Mouse (Mus musculus) macrophage (primary cell): ENCODE data around the gene Sytl3. TPM values are rescaled to one million over a fixed set of nuclear protein-coding genes. Genes with fewer than 3 reads are reported as not detected.

ENCODE experiments used
- H3K27ac ChIP-seq: fragments of 350-480 bp; formaldehyde crosslinking; 2 replicates; pipeline ENCODE4 v1.9.0; 2021
- H3K36me3 ChIP-seq: fragments of 350-480 bp; formaldehyde crosslinking; 2 replicates; pipeline ENCODE4 v1.9.0; 2021; ENCODE audit errors: inconsistent target
- H3K4me3 ChIP-seq: fragments of 350-480 bp; formaldehyde crosslinking; 2 replicates; pipeline ENCODE4 v1.9.0; 2021; ENCODE audit errors: inconsistent target
- H3K79me2 ChIP-seq: fragments of 350-480 bp; formaldehyde crosslinking; 2 replicates; pipeline ENCODE4 v1.9.0; 2021; ENCODE audit errors: inconsistent target
- WGBS: methylation state at CpG from one replicate; pipeline ENCODE4 v1.1.7; 2026; ENCODE audit warnings: inconsistent platforms; ENCODE audit not compliant: missing documents; 5-methylcytosine and 5-hydroxymethylcytosine counted together
- polyA plus RNA-seq: library from polyadenylated mRNA; stranded (reverse); fragments of 250-400 nt; gene quantifications from 3 replicates; pipeline ENCODE4 v1.2.4, GENCODE M21; 2018; ENCODE audit warnings: inconsistent platforms

The Sytl3 gene
- polyA plus RNA-seq, 1 experiment from 2014 or later = 0.23 TPM

DNA sequence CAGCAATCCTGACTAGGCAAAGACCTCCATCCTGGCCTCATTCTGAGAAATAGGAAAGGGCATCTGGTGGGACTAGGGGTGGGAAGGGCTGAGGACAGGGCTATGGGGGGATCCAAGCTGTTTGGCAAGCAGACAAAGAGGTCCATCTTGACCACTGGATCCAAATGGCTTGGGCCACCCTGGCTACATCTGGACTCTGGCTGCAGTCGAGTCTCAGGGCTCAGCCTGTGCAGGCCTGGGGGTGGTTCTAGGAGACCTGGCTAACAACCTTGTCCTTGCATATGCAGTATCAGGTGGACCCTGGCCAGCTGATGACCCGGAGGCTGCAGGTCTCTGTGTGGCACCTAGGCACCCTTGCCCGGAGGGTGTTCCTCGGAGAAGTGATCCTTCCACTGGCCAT is 73.8 kb downstream of the Sytl3 start:
- no peak overlapping the region for H3K4me3 ChIP-seq
- H3K27ac ChIP-seq = no peak overlapping the region
- no peaks in the 10 kb centered on the region for H3K79me2 ChIP-seq
- WGBS = 94% methylated on average over 4 of the region's 4 CpGs
- no peaks in the 10 kb centered on the region for H3K36me3 ChIP-seq

DNA sequence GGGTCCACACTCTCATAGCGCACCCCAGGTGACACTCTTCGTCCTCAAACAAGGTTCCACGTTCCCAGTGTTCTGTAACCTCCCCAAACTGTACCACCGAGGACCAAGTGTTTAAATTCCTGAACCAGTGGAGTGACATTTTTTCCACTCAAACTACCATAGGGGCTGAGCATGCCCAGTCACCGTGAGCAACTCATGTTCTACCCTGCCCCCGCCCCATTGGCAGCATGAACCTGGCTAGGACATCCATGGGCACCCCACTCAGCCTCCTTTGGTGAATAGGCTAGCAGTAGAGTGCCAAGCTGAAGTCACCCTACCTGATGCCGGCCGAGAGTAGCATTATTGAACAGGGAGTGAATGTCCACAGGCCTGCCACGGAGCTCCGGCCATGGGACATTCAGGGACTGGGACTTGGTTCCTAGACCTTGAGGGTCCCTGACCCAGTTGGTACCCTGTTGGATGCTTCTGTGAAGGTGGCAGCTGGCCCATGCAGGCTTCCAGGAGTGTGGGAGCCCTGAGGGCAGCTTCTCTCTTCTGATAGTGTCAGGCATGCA is 74.5 kb downstream of the Sytl3 start:
- Histone ChIP-seq H3K27ac (no peak overlapping the region), H3K36me3 (no peaks in the 10 kb centered on the region; the same call in 1 of the 2 replicates), H3K4me3 (no peak overlapping the region), H3K79me2 (no peaks in the 10 kb centered on the region)
- 93% methylated on average over 10 of the region's 10 CpGs for WGBS

DNA sequence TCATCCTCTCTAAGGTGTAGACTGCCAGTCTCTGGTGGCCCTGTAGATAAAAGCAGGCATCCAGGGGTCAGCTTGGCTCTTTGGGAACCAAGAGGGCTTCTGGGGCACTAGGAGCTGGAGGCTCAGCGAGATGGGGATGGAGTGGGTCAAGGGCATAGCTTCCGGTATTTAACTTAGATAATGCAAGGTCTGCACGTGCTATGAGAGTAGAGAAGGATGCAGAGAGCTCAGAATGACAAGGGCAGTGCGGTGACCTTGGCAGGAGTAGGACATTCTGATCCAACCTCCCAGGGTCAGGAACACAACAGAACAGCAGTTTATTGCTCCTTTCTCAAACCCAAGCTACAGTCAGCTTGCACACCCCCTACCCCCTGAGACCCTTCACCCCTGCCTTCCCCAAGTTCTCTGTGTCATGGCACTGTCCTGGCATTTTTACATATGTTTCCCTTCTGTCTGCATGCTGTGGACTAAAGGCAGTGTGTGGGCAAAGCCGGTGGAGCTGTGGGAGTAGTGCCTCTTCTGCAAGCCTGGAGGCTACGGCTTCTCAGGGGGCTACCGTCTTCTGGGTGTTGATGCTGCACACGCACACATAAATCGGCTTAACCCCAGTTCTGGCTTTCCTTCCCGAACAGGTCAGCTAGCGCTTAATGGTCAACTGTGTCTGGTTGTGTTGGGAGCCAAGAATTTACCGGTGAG is 76.0 kb downstream of the Sytl3 start:
- Histone ChIP-seq H3K27ac (no peak overlapping the region), H3K4me3 (no peak overlapping the region), H3K36me3 (peaks cover 7% of the 10 kb centered on the region; the same call in 1 of the 2 replicates), H3K79me2 (no peaks in the 10 kb centered on the region)
- 96% methylated on average over 12 of the region's 12 CpGs for WGBS

DNA sequence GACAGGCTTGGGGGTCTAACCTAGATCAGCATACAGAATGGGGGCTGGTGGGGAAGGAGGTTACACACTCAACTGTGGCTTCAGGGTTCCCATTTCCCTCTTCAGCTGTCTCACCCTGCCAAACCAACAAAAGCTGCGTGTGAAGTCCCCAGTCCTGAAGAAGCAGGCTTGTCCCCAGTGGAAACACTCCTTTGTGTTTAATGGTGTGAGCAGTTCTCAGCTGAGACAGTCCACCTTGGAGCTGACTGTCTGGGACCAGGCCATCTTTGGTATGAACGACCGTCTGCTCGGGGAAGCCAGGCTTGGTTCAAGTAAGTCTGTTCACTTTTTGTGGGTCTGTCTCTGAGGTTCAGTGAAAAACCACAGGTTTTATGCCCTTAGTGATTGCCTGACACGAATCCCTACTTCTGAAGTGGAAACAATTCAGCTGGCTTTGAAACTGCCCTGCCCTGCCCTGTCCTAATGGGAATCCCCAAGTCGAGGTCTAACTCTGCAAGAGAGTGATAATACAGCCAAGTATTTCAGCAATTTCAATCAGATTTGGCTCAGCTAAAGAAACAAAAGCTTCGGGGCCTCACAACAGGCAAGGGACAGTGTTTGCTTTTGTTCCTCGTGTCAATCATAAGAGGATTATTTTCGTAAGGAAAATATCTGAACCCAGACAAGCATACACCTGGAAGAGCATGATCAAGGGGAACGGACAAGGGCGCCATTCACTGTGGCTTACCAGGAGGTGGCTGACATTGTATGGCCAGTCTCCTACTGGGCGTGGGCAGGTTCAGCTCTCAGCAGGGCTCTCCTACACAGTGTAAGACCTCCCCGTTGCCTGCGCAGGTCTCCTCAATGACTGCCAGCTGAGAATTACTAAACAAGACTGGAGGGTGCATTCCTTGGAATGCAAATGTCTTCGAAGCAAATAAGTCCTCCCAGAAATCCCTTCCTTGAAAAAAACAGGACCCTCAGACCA is 77.7 kb downstream of the Sytl3 start:
- WGBS = 73% methylated on average over 15 of the region's 15 CpGs
- peaks cover 13% of the 10 kb centered on the region; the same call in 1 of the 2 replicates for H3K36me3 ChIP-seq

DNA sequence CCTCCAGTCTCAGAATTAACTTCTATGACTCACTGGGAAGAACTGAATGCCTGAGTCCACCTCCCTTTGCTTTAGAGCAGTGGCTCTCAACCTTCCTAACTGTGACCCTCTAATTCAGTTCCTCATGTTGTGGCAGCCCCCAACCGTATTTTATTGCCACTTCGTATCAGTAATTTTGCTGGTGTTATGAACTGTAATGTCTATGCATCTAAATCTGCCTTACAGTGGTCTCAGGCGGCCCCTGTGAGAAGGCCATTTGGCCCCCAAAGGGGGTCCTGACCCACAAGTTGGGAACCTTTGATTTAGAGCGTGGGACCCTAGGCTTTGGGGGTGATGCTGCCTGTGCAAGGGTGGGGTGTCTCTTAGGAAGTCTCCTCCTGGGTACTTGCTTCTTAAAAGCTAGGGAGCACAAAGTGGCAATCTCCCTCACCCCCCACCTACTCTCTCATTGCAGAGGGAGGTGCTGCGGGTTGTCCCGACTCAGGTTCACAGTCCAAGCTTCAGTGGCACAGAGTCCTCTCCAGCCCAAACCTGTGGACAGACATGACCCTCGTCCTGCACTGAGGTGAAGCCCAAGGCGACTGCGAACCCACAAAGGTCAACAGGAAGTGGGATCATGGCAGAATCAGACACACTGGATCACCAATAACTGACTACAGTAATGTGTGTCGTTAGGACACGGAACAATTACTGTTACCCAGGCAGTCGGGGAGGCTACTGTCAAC is 78.5 kb downstream of the Sytl3 start:
- 93% methylated on average over 12 of the region's 12 CpGs for WGBS
- Histone ChIP-seq H3K4me3 (no peak overlapping the region), H3K27ac (no peak overlapping the region), H3K36me3 (peaks cover 13% of the 10 kb centered on the region; the same call in 1 of the 2 replicates), H3K79me2 (no peaks in the 10 kb centered on the region)

More for the DNA sequence above, 77.7 kb downstream of the Sytl3 start:
- no peaks in the 10 kb centered on the region for H3K79me2 ChIP-seq
- H3K27ac ChIP-seq = no peak overlapping the region
- H3K4me3 ChIP-seq = no peak overlapping the region

DNA sequence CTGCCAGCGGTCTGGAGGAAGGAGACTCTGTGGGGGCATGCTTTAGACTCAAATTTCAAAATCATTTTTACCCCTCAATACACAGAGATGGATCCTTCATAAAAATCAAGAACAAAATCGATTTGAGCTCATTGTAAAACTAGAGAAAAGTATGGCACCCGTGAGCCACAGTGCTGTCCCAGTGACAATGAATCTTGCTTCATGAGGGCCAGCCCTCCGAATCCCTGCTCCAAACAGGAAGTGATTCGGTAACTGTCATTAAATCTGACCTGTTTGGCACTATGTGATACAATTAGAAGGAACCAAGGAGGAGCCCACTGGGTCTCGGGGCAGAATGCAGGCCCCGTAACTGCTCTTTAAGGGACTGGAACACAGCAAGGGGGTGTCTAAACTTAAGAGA is 79.9 kb downstream of the Sytl3 start:
- Histone ChIP-seq H3K27ac (no peak overlapping the region), H3K36me3 (peaks cover 13% of the 10 kb centered on the region; the same call in 1 of the 2 replicates), H3K4me3 (no peak overlapping the region), H3K79me2 (no peaks in the 10 kb centered on the region)
- WGBS = 82% methylated on average over 7 of the region's 7 CpGs

DNA sequence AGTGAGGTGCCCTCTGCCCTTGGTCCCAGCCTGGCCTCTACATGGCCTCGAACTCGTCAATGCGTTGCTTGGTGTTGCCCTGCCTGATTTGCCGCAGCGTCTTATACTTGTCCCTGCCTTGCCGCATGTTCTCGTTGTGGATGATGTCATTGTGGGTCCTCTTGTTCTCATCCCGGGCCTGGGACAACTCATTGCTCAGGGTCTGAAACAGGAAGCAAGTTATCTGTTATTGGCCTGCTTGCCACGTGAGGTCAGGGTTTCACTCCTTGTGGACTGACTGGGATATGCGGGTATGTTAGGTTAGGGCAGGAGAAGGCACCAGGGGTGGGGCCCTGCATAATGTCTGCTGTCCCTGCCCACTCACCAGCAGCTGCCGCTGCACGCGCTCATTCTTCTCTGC is 80.4 kb downstream of the Sytl3 start:
- H3K79me2 ChIP-seq = no peaks in the 10 kb centered on the region
- H3K4me3 ChIP-seq = no peak overlapping the region
- 84% methylated on average over 13 of the region's 13 CpGs for WGBS
- H3K36me3 ChIP-seq = peaks cover 13% of the 10 kb centered on the region; the same call in 1 of the 2 replicates
- H3K27ac ChIP-seq = no peak overlapping the region

DNA sequence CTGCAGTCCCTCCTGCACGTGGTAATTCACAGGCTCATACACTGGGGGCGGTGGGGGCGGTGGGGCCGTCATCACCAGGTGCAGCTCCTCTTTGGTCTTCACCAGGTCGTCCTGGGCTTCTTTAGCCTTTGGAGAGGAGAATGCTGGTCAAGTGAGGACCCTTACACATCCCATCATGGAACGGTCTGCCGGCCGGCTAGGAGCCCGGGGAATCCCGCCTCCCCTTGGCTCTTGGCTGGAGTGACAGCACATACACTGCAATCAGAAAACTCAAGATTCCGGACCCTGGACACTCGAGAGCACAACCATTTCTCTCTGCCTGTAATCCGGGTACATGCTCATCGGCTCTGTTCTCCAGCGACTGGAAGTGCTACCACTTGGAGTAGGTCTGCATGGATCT is 80.9 kb downstream of the Sytl3 start:
- 91% methylated on average over 15 of the region's 15 CpGs for WGBS
- H3K27ac ChIP-seq = no peak overlapping the region
- H3K36me3 ChIP-seq = peaks cover 13% of the 10 kb centered on the region; the same call in 1 of the 2 replicates
- H3K4me3 ChIP-seq = no peak overlapping the region
- no peaks in the 10 kb centered on the region for H3K79me2 ChIP-seq

DNA sequence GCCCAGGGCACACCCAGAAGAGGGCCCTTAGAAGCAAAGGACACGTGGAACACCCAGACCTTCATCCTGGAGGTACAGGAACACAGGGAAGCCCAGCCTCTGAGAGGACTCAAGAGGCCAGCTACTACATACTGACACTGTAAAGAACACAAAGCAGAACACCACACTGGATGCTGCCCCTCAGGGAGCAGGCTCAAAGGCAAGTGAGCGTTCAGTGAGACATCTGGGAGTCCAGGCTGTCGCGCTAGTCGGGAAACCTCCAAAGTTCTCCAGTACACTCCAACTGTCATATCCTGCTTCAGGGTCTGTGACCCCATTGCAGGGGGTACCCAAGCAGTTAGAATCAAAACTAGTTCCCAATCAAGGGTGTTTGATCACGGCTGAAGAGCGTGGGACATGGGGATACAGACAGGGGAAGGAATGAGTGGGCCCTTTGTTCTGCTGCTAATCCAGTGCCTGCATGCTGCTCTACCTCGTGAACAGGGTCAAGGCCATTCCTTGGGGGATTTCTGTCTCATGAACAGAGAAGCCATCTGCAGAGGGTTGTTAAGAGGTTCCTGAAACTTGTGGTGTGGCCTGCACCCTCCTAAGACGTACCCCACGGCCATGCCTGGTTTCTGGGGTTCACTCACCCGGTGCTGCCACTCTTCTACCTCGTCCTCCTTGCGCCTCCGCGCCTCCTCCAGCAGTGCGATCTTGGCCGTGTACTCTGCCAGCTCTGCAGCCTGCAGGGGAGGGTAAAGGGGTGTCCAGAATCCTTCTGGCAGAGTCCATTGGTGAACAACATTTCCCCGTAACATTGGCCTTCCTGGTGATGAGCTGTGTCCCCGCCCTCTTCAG is 81.7 kb downstream of the Sytl3 start:
- Histone ChIP-seq H3K36me3 (peaks cover 13% of the 10 kb centered on the region; the same call in 1 of the 2 replicates), H3K79me2 (no peaks in the 10 kb centered on the region), H3K4me3 (no peak overlapping the region), H3K27ac (no peak overlapping the region)
- 96% methylated on average over 19 of the region's 19 CpGs for WGBS

DNA sequence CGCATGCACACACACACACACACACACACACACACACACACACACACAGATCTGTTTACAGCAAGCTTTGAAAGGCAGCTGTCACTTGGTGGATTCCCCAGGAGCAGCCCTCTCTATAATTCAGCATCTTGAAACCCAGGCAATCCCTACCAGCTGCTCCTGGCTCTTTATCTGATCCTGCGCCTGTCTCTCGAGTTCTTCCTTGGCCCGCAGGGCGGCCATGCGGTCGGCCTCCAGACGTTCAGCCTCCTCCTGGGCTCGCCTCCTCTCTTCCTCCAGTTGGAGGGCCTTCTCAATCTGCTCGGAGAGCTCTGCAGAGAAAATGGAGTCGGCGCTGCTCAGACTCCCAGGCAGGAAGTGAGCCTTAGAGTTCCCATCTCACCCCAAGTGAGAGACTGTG is 82.4 kb downstream of the Sytl3 start:
- Histone ChIP-seq H3K79me2 (no peaks in the 10 kb centered on the region), H3K27ac (no peak overlapping the region), H3K4me3 (no peak overlapping the region), H3K36me3 (peaks cover 13% of the 10 kb centered on the region; the same call in 1 of the 2 replicates)
- WGBS = 93% methylated on average over 12 of the region's 12 CpGs

DNA sequence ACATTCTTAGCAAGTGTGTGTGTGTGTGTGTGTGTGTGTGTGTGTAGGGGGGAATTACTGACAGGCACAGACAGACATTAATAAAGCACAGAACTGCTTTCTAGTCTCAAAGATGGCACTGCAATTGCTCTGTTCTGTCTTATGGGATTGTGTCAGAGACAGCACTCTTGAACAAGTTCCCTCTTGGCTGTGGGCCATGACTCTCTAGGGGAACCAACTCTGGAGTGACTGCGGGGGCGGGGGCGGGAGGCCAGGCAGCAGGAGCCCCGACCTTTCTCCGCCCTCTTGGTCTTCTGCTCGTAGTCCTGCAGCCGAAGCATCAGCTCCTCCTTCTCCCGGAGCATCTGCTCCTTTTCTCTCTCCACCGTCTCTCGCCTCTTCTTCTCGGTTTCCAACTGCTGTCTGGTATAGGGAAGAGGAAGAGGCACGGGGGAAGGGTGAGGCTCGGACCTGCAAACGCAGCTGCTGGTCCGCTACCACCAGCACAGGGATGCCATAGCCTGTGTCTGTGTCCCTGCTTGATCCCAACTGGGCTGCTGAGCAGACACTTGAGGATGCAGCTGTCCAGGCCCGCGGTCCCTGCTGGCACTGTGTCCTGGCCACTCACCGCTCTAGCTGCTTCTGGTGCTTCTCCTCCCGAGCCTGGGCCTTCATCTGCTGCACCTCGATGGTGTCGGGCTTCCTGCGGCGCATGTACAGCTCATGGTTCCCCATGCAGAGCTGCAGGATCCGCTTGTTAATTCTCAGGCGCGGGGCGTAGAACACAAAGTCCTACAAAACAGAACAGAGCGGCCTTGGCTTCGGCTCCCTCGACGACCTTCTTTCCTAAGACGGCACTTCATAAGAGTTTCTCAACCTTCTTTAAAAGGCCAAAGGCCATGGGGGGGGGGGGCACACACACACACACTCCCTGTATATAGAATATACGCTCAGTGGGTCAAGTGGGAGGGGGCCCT is 83.5 kb downstream of the Sytl3 start:
- peaks cover 13% of the 10 kb centered on the region; the same call in 1 of the 2 replicates for H3K36me3 ChIP-seq
- WGBS = 52% methylated on average over 33 of the region's 33 CpGs
- no peak overlapping the region for H3K4me3 ChIP-seq
- H3K79me2 ChIP-seq = no peaks in the 10 kb centered on the region
- H3K27ac ChIP-seq = no peak overlapping the region

DNA sequence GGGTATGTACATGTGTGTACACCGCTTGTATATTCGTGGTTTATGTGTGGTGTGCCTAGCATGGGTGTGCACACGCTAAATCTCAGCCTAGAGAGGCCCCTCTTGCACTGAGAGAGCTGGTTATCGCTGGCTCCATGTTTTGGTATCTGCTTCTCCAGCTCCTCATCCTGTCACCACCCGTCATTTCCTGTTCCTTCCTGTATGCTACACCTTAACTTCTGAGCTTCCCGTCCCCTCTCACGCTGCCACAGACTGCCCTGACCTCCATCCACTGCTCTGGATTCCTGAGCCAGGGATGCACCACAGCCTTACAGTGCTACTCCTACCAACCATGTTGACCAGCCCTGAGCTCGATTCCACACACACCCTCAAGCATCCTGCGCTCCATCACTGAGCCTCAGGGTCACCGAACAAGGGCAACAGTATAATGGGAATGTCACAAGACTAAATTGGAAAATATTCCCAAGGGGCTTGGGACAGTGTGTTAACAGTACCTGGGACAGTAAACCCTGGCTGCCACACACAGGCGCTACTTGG is 84.2 kb downstream of the Sytl3 start:
- no peak overlapping the region for H3K27ac ChIP-seq

More for the DNA sequence above, 84.2 kb downstream of the Sytl3 start:
- H3K4me3 ChIP-seq = no peak overlapping the region
- whole genome bisulfite sequencing = 68% methylated on average over 11 of the region's 11 CpGs
- no peaks in the 10 kb centered on the region for H3K79me2 ChIP-seq
- peaks cover 13% of the 10 kb centered on the region; the same call in 1 of the 2 replicates for H3K36me3 ChIP-seq
